Mouse (Mus musculus): Measurements from ENCODE around the gene Hdac11.

DNA sequence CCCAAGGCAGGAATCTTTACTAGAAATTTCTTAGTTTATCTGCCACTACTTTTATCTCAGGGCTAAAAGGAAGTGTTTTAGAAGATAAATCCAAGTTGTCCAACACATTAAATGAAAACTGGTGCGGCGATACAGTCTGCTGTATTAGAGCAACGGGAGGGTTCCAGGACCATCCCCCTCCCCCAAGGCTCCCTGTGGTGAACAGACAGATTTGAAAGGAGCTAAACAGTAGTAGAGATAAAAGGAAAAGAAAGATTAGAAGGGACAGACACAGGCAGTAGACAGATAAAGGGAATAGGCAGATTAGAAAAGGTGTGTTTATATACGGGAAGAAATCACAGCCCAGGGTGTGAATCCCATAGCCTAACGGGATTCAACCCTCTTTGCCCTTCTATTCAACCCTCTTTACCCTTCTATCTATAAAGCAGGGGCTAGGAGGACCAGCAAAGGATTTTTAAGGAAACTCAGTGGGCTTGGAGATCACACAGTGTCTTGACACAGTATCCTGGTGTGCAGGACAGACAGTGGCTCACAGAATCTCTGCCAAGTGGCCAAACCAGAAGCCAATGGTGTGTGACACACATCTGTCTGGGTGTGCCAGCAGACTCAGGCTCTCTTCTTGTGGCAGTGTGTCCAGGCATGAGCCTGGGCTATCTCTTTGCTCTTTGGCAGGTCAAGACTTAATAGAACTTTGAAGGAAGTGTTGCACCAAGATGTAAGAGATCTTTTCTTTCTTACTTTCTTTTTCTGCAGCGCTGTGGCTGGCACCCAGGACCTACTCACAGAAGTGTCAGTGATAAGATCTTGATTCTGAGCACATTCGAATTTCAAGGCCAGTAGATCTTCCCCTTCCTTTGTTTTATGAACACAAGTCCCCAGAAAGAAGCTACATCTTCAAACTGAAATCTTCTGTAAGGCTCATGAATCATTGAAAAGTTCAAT lies 31.9 kb upstream of the Hdac11 start:
- no peak for TF ChIP-seq POLR2A (IDR thresholded peaks at IDR 0.05; ENCODE audit: insufficient read depth, low read length)
- no peak for TF ChIP-seq EP300 (IDR thresholded peaks at IDR 0.05; ENCODE audit: insufficient read depth, low read depth, low read length)
